Mouse (Mus musculus) liver, postnatal 0 days (tissue): Measurements from ENCODE around the gene Myof. TPM values are rescaled to one million over a fixed set of nuclear protein-coding genes. Genes with fewer than 3 reads are reported as not detected.

Experiments
- ATAC-seq: fragments of 200-750 bp; cut with Nextera tagmentation; 2 replicates; pipeline ENCODE4 v1.8.0; 2017; ENCODE audit warnings: mild to moderate bottlenecking, moderate library complexity
- DNase-seq: peaks from one replicate; pipeline ENCODE4 v3.0.0-alpha.2; 2016
- H3K27ac ChIP-seq: fragments of 300-500 bp; sonication (generic); 2 replicates; pipeline ENCODE4 v1.5.1; 2014; ENCODE audit warnings: antibody characterized with exemption, moderate library complexity, mild to moderate bottlenecking, low read depth
- H3K27me3 ChIP-seq: fragments of 300-500 bp; sonication (generic); 2 replicates; pipeline ENCODE4 v1.6.1; 2014; ENCODE audit warnings: low read length, control low read depth, mixed read lengths; ENCODE audit not compliant: insufficient read depth
- H3K36me3 ChIP-seq: fragments of 300-500 bp; sonication (generic); replicated peaks from 2 replicates; pipeline ENCODE4 v1.6.1; 2014; ENCODE audit warnings: mild to moderate bottlenecking, control low read depth, low read length, moderate library complexity, mixed read lengths; ENCODE audit not compliant: insufficient read depth
- H3K4me1 ChIP-seq: fragments of 300-500 bp; sonication (generic); 2 replicates; pipeline ENCODE4 v1.6.1; 2014; ENCODE audit warnings: antibody characterized with exemption, mild to moderate bottlenecking, control low read depth; ENCODE audit not compliant: insufficient read depth
- H3K4me2 ChIP-seq: fragments of 300-500 bp; sonication (generic); 2 replicates; pipeline ENCODE4 v1.6.1; 2014; ENCODE audit warnings: low read depth, mild to moderate bottlenecking, low read length, moderate library complexity, mixed read lengths
- H3K4me3 ChIP-seq: fragments of 300-500 bp; sonication (generic); 2 replicates; pipeline ENCODE4 v1.5.1; 2014; ENCODE audit warnings: low read depth, low read length
- H3K9ac ChIP-seq: fragments of 300-500 bp; sonication (generic); replicated peaks from 2 replicates; pipeline ENCODE4 v1.6.1; 2014; ENCODE audit warnings: mild to moderate bottlenecking, moderate library complexity
- H3K9me3 ChIP-seq: fragments of 300-500 bp; sonication (generic); 2 replicates; pipeline ENCODE4 v1.6.1; 2016; ENCODE audit warnings: mild to moderate bottlenecking, control low read depth, low read length, mixed read lengths
- CTCF ChIP-seq: sonication (generic); IDR thresholded peaks from 2 replicates; pipeline ENCODE4 v1.5.1; 2016; ENCODE audit warnings: antibody characterized with exemption, low read depth
- EP300 ChIP-seq: IDR thresholded peaks from 2 replicates; pipeline ENCODE4 v1.6.1; 2016; ENCODE audit warnings: antibody characterized with exemption, low read depth, mild to moderate bottlenecking
- WGBS: fragments of 180-500 bp; shearing (Covaris S2); extraction: QIAGEN DNeasy Blood & Tissue Kit; methylation state at CpG from one replicate; pipeline ENCODE4 v1.1.7; 2014; ENCODE audit not compliant: insufficient replicate concordance; 5-methylcytosine and 5-hydroxymethylcytosine counted together
- polyA plus RNA-seq: library from polyadenylated mRNA; unstranded; fragments of >200 nt; fragmentation: Nextera tagmentation; extraction: Ambion mirVana; gene quantifications from 2 replicates; pipeline ENCODE4 v1.2.1, GENCODE M21; 2015

The Myof gene
- polyA plus RNA-seq, 1 experiment from 2014 or later, result 1.7 TPM

GRCm38 (mm10) chr19:38029292-38029691 lies 14.1 kb downstream of the Myof start:
- Histone ChIP-seq H3K36me3 (no peaks in the 10 kb centered on the region), H3K27ac (peak overlapping the region; percentile 78; the same call in 1 of the 2 replicates), H3K27me3 (no peaks in the 10 kb centered on the region), H3K4me2 (no peak overlapping the region), H3K9me3 (no peaks in the 10 kb centered on the region), H3K4me3 (no peak overlapping the region), H3K9ac (no peak overlapping the region), H3K4me1 (peaks cover 44% of the 10 kb centered on the region)
- no peak for DNase-seq
- WGBS, result 77% methylated on average over 3 of the region's 3 CpGs
- ATAC-seq, result no peak
- TF ChIP-seq CTCF (no peak), EP300 (no peak)

GRCm38 (mm10) chr19:38027881-38028521 lies 15.4 kb downstream of the Myof start:
- WGBS, result 52% methylated on average over 10 of the region's 10 CpGs
- DNase-seq (peak; percentile 31), ATAC-seq (peak; percentile 86)
- H3K27ac ChIP-seq, result peak overlapping the region; percentile 78
- H3K4me2 ChIP-seq, result peak overlapping the region; percentile 4; the same call in 1 of the 2 replicates
- H3K9me3 ChIP-seq, result no peaks in the 10 kb centered on the region
- H3K4me3 ChIP-seq, result no peak overlapping the region
- H3K36me3 ChIP-seq, result no peaks in the 10 kb centered on the region
- H3K9ac ChIP-seq, result no peak overlapping the region; the same call in 1 of the 2 replicates
- peak; percentile 26; the same call in 1 of the 2 replicates for TF ChIP-seq EP300
- TF ChIP-seq CTCF, result no peak
- H3K27me3 ChIP-seq, result no peaks in the 10 kb centered on the region
- peaks cover 45% of the 10 kb centered on the region for H3K4me1 ChIP-seq

- TF ChIP-seq EP300, result no peak
- no peak for TF ChIP-seq CTCF
- H3K4me1 ChIP-seq, result peaks cover 47% of the 10 kb centered on the region
- no peak for DNase-seq
- H3K9ac ChIP-seq, result no peak overlapping the region
- ATAC-seq, result no peak
- no peaks in the 10 kb centered on the region for H3K9me3 ChIP-seq
- WGBS, result 73% methylated on average over 6 of the region's 6 CpGs
- H3K4me3 ChIP-seq, result no peak overlapping the region
- no peak overlapping the region for H3K4me2 ChIP-seq
- no peaks in the 10 kb centered on the region for H3K36me3 ChIP-seq
- H3K27me3 ChIP-seq, result no peaks in the 10 kb centered on the region
- peak overlapping the region; percentile 78 for H3K27ac ChIP-seq
Measured at GRCm38 (mm10) chr19:38027389-38027788, 16.0 kb downstream of the Myof start.

- Histone ChIP-seq H3K4me2 (no peak overlapping the region), H3K9me3 (no peaks in the 10 kb centered on the region), H3K4me1 (peaks cover 47% of the 10 kb centered on the region), H3K36me3 (no peaks in the 10 kb centered on the region), H3K9ac (no peak overlapping the region), H3K4me3 (no peak overlapping the region), H3K27me3 (no peaks in the 10 kb centered on the region), H3K27ac (peak overlapping the region; percentile 66; the same call in 1 of the 2 replicates)
- DNase-seq (peak; percentile 37), ATAC-seq (no peak)
- 62% methylated on average over 8 of the region's 8 CpGs for WGBS
- TF ChIP-seq EP300 (no peak), CTCF (no peak)
Measured at GRCm38 (mm10) chr19:38026211-38026624, 17.2 kb downstream of the Myof start.

- DNase-seq (peak; percentile 38), ATAC-seq (peak; percentile 53)
- Histone ChIP-seq H3K27ac (peak overlapping the region; percentile 66), H3K9ac (no peak overlapping the region), H3K9me3 (no peaks in the 10 kb centered on the region), H3K4me3 (no peak overlapping the region), H3K4me1 (peaks cover 44% of the 10 kb centered on the region), H3K36me3 (no peaks in the 10 kb centered on the region), H3K4me2 (no peak overlapping the region), H3K27me3 (no peaks in the 10 kb centered on the region)
- no peak for TF ChIP-seq EP300
- no peak for TF ChIP-seq CTCF
- 44% methylated on average over 8 of the region's 9 CpGs for WGBS
Measured at GRCm38 (mm10) chr19:38025254-38026041, 17.9 kb downstream of the Myof start.

- H3K9ac ChIP-seq, result no peak overlapping the region
- DNase-seq (no peak), ATAC-seq (no peak)
- H3K9me3 ChIP-seq, result no peaks in the 10 kb centered on the region
- no peak overlapping the region for H3K27ac ChIP-seq
- H3K27me3 ChIP-seq, result no peaks in the 10 kb centered on the region
- H3K4me2 ChIP-seq, result no peak overlapping the region
- H3K4me1 ChIP-seq, result peaks cover 35% of the 10 kb centered on the region
- H3K4me3 ChIP-seq, result no peak overlapping the region
- WGBS, result 68% methylated on average over 4 of the region's 4 CpGs
- H3K36me3 ChIP-seq, result no peaks in the 10 kb centered on the region
- TF ChIP-seq CTCF (no peak), EP300 (no peak)
Measured at GRCm38 (mm10) chr19:38023603-38024002, 19.8 kb downstream of the Myof start.
